Mouse (Mus musculus) liver, adult 2 months (tissue): ENCODE measurements at regions not wholly inside any gene's neighbourhood (a gene's known extent, or its start where the extent isn't known, plus 50 kb on each side); places are given as distances from the start of the nearest gene placed in this dataset.

Source experiments
- CTCF ChIP-seq: fragments of 200-500 bp; IDR thresholded peaks from 2 replicates; pipeline ENCODE4 v1.5.1; 2011; ENCODE audit warnings: low read depth, low read length, control low read depth
- POLR2A ChIP-seq: fragments of 200-500 bp; IDR thresholded peaks from 2 replicates; pipeline ENCODE4 v1.6.1; 2011; ENCODE audit warnings: low read length, control low read depth; ENCODE audit not compliant: insufficient read depth; ENCODE audit errors: extremely low read depth

GRCm38 (mm10) chr12:36748345-36748744 is 360.0 kb upstream of the Meox2 start:
- no peak for TF ChIP-seq CTCF
- no peak for TF ChIP-seq POLR2A
